Mouse (Mus musculus) bone marrow, adult 2 months (tissue): ENCODE data around the gene Ppef1. TPM values are rescaled to one million over a fixed set of nuclear protein-coding genes. Genes with fewer than 3 reads are reported as not detected.

Experiments used
- H3K27ac ChIP-seq: fragments of 200-500 bp; 2 replicates; pipeline ENCODE4 v1.5.1; 2012; ENCODE audit warnings: low read depth, mild to moderate bottlenecking, control low read depth, inconsistent platforms, low read length; ENCODE audit not compliant: control insufficient read depth, poor library complexity, insufficient read depth
- H3K4me1 ChIP-seq: fragments of 200-500 bp; 2 replicates; pipeline ENCODE4 v1.6.1; 2011; ENCODE audit warnings: low read length; ENCODE audit not compliant: control insufficient read depth, insufficient read depth
- H3K4me3 ChIP-seq: fragments of 200-500 bp; replicated peaks from 2 replicates; pipeline ENCODE3; 2011; ENCODE audit warnings: mild to moderate bottlenecking, low read depth, low read length, control low read depth; ENCODE audit not compliant: control insufficient read depth
- CTCF ChIP-seq: fragments of 200-500 bp; IDR thresholded peaks from 2 replicates; pipeline ENCODE4 v1.5.1; 2011; ENCODE audit warnings: low read length, control low read depth; ENCODE audit not compliant: control insufficient read depth, insufficient read depth
- POLR2A ChIP-seq: fragments of 200-500 bp; IDR thresholded peaks from 2 replicates; pipeline ENCODE4 v1.6.1; 2011; ENCODE audit warnings: low read depth, mild to moderate bottlenecking, control low read depth, low read length, borderline replicate concordance; ENCODE audit not compliant: control insufficient read depth
- WGBS: fragments of 180-500 bp; shearing (Covaris S2); methylation state at CpG from one replicate; pipeline ENCODE4 v1.1.7; 2018; 5-methylcytosine and 5-hydroxymethylcytosine counted together
- polyA plus RNA-seq: library from polyadenylated mRNA; stranded (reverse); fragments of >200 nt; gene quantifications from 2 replicates; pipeline ENCODE4 v1.2.4, GENCODE M21; 2011; ENCODE audit warnings: low replicate concordance; ENCODE audit not compliant: missing spikeins, insufficient read depth, insufficient read length

Ppef1 gene
- polyA plus RNA-seq, 1 experiment = not detected

GRCm38 (mm10) chrX:160588523-160588922 is 147.0 kb downstream of the Ppef1 start:
- Histone ChIP-seq H3K27ac (no peak overlapping the region), H3K4me1 (no peaks in the 10 kb centered on the region), H3K4me3 (no peak overlapping the region)
- 88% methylated on average over 4 of the region's 4 CpGs for WGBS
- TF ChIP-seq CTCF (no peak), POLR2A (no peak)

GRCm38 (mm10) chrX:160585110-160585509 is 150.5 kb downstream of the Ppef1 start:
- WGBS = 42% methylated on average over 1 of the region's 1 CpGs
- H3K27ac ChIP-seq = no peak overlapping the region
- no peaks in the 10 kb centered on the region for H3K4me1 ChIP-seq
- TF ChIP-seq POLR2A (no peak), CTCF (no peak)
- H3K4me3 ChIP-seq = no peak overlapping the region

GRCm38 (mm10) chrX:160584148-160584838 is 151.3 kb downstream of the Ppef1 start:
- no peaks in the 10 kb centered on the region for H3K4me1 ChIP-seq
- H3K4me3 ChIP-seq = no peak overlapping the region
- TF ChIP-seq POLR2A = no peak
- no peak for TF ChIP-seq CTCF
- 89% methylated on average over 4 of the region's 4 CpGs for WGBS
- no peak overlapping the region for H3K27ac ChIP-seq

GRCm38 (mm10) chrX:160583589-160583988 is 152.0 kb downstream of the Ppef1 start:
- Histone ChIP-seq H3K27ac (no peak overlapping the region), H3K4me1 (no peaks in the 10 kb centered on the region), H3K4me3 (no peak overlapping the region)
- 83% methylated on average over 5 of the region's 5 CpGs for WGBS
- no peak for TF ChIP-seq CTCF
- TF ChIP-seq POLR2A = no peak

Other genes starting within 250 kb of the Ppef1 start
- gene Phka2, start 233.6 kb downstream of the Ppef1 start, polyA plus RNA-seq = 7.8 and 21.6 TPM in 2 replicates
- not detected in 2 replicates for gene Rs1, start 32.2 kb upstream of the Ppef1 start, polyA plus RNA-seq
- gene Gja6, start 171.3 kb upstream of the Ppef1 start, polyA plus RNA-seq = not detected in 2 replicates